Comparison of ENCODE assay signal across 8 mouse cellular contexts in the genomic region with DNA sequence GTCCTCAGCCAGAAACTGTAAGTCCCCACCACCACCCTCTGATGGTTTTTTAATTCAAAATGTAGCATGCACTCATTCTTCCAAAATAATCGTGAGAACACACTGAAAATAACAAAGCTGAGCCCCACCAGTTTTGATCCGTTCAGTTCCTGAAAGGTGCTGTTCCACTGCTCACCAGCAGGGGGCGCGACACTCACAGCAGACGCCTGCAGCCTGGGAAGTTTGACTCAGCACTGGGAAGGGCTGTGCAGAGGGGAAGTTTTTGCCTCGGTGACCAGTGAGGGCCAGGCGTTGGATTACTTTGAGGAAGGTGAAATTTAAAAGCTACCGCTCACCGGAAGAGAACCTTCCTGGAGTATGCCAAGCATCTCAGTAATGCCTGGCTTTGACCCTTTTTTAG.
DNase-seq lines count a peak whose midpoint lies in the region; ATAC-seq lines count a peak whose summit lies in the region.

No protein-coding gene starts in this region.

- no peak overlapping the region for H3K27ac ChIP-seq in forebrain, embryonic 16.5 days (ENCODE audit: low read length)
- no peak overlapping the region for H3K27ac ChIP-seq in lung, embryonic 16.5 days (ENCODE audit: low read length)

- ATAC-seq in forebrain, embryonic 16.5 days, result peak; percentile 43; the same call in 1 of the 2 replicates
- ATAC-seq in lung, embryonic 16.5 days (ENCODE audit: low read depth), result peak; percentile 81

- H3K9ac ChIP-seq in forebrain, embryonic 16.5 days (replicated peaks; ENCODE audit: low read depth, low read length), result no peak overlapping the region
- H3K9ac ChIP-seq in lung, embryonic 16.5 days (ENCODE audit: low read length), result no peak overlapping the region

- H3K9me3 ChIP-seq in forebrain, embryonic 16.5 days (ENCODE audit: control insufficient read depth, low read length), result no peaks in the 10 kb centered on the region
- H3K9me3 ChIP-seq in lung, embryonic 16.5 days (ENCODE audit: control insufficient read depth, low read length), result no peaks in the 10 kb centered on the region

- peaks cover 2% of the 10 kb centered on the region for H3K4me1 ChIP-seq in forebrain, embryonic 16.5 days (replicated peaks; ENCODE audit: control insufficient read depth, insufficient read depth, low read length)
- H3K4me1 ChIP-seq in lung, embryonic 16.5 days (replicated peaks; ENCODE audit: control insufficient read depth, insufficient read depth, low read length), result 0 out of 2 replicates have a peak, but pooled peaks cover 2% of the 10 kb centered on the region

- H3K27me3 ChIP-seq in forebrain, embryonic 16.5 days (replicated peaks; ENCODE audit: control insufficient read depth, insufficient read depth, low read length), result no peaks in the 10 kb centered on the region
- H3K27me3 ChIP-seq in lung, embryonic 16.5 days (ENCODE audit: control insufficient read depth, insufficient read depth, low read depth, low read length), result no peaks in the 10 kb centered on the region; the same call in 1 of the 2 replicates

- intact Hi-C loops in heart, postnatal 25 days (cut with DNase I), result loop anchor here (1.0 to 2.0 kb wide), 2 partner anchors 171 to 332 kb away; no protein-coding TSS in a partner anchor

- H3K4me3 ChIP-seq in forebrain, embryonic 16.5 days (replicated peaks; ENCODE audit: low read length), result no peak overlapping the region
- no peak overlapping the region for H3K4me3 ChIP-seq in lung, embryonic 16.5 days (ENCODE audit: low read length)

- WGBS in forebrain, embryonic 16.5 days, result 1% methylated on average over 9 of the region's 9 CpGs
- WGBS in lung, embryonic 16.5 days, result under 1% methylated on average over 9 of the region's 9 CpGs

- peak; percentile 72 for DNase-seq in MEL-GATA-1-ER (ENCODE audit: extremely low read depth, low read depth)
- DNase-seq in cerebellum, adult 11 months, result peak; percentile 69
- DNase-seq in heart, postnatal 25 days (ENCODE audit: low spot score), result peak; percentile 47
- peak; percentile 75 for DNase-seq in layer of hippocampus, adult 9-11 months
- peak; percentile 61 for DNase-seq in retina, postnatal 7 days (ENCODE audit: low read depth, low spot score)
- DNase-seq in urinary bladder, adult 18-20 months (ENCODE audit: low spot score in 2 of 2), result peak; percentile 68 to 76

- H3K36me3 ChIP-seq in forebrain, embryonic 16.5 days (ENCODE audit: control insufficient read depth, insufficient read depth), result no peaks in the 10 kb centered on the region
- H3K36me3 ChIP-seq in lung, embryonic 16.5 days (ENCODE audit: control insufficient read depth, insufficient read depth, low read length), result no peaks in the 10 kb centered on the region

- no peak overlapping the region for H3K4me2 ChIP-seq in forebrain, embryonic 16.5 days (ENCODE audit: low read length)
- H3K4me2 ChIP-seq in lung, embryonic 16.5 days (ENCODE audit: low read depth, low read length), result no peak overlapping the region
